Mouse (Mus musculus) CD4-positive, CD25-positive, alpha-beta regulatory T cell (primary cell): ENCODE data around the gene Msmp. TPM values are rescaled to one million over a fixed set of nuclear protein-coding genes. Genes with fewer than 3 reads are reported as not detected.

Source experiments
- polyA plus RNA-seq: library from polyadenylated mRNA; unstranded; fragments of 100-300 nt; shearing (Covaris generic); gene quantifications from one replicate; pipeline ENCODE4 v1.2.1, GENCODE M21; 2017

Msmp gene
- polyA plus RNA-seq, result 4.2 TPM

GRCm38 (mm10) chr4:43584444-43585416 is at the start of gene Msmp:
Gene Msmp, minus strand, starts transcription at chr4:43584494.

GRCm38 (mm10) chr4:43631046-43631955 is 47.0 kb upstream of the Msmp start, which contains the start of gene Npr2:
Gene Npr2, plus strand, starts transcription at chr4:43631935.

GRCm38 (mm10) chr4:43578376-43579204 is 5.7 kb downstream of the Msmp start, which contains the start of the genes Rgp1 and Gba2:
Gene Rgp1, plus strand, starts transcription at chr4:43578715.
Gene Gba2, minus strand, starts transcription at chr4:43578873.

GRCm38 (mm10) chr4:43561997-43562768 is 22.1 kb downstream of the Msmp start, which contains the start of the genes Creb3 and Tln1:
Gene Creb3, plus strand, starts transcription at chr4:43562332.
Gene Tln1, minus strand, starts transcription at chr4:43562691.

Other genes starting within 250 kb of the Msmp start
- gene Rusc2, start 202.5 kb downstream of the Msmp start, polyA plus RNA-seq, result 0.08 TPM
- not detected for gene Fam166b, start 155.4 kb downstream of the Msmp start, polyA plus RNA-seq
- 68.3 TPM for gene Tesk1, start 142.6 kb downstream of the Msmp start, polyA plus RNA-seq
- 60.0 TPM for gene Cd72, start 129.9 kb downstream of the Msmp start, polyA plus RNA-seq
- 155 TPM for gene Sit1, start 100.8 kb downstream of the Msmp start, polyA plus RNA-seq
- 90.4 TPM for gene Ccdc107, start 91.6 kb downstream of the Msmp start, polyA plus RNA-seq
- gene Arhgef39, start 84.8 kb downstream of the Msmp start, polyA plus RNA-seq, result 5.7 TPM
- gene Car9, start 77.5 kb downstream of the Msmp start, polyA plus RNA-seq, result 1.1 TPM
- gene Tpm2, start 60.7 kb downstream of the Msmp start, polyA plus RNA-seq, result not detected
- 82.0 TPM for gene Creb3, start 22.2 kb downstream of the Msmp start, polyA plus RNA-seq
- gene Tln1, start 21.8 kb downstream of the Msmp start, polyA plus RNA-seq, result 266 TPM
- gene Rgp1, start 5.8 kb downstream of the Msmp start, polyA plus RNA-seq, result 18.0 TPM
- gene Gba2, start 5.6 kb downstream of the Msmp start, polyA plus RNA-seq, result 51.7 TPM
- not detected for gene Npr2, start 47.4 kb upstream of the Msmp start, polyA plus RNA-seq
- gene Spag8, start 69.1 kb upstream of the Msmp start, polyA plus RNA-seq, result 0.39 TPM
- 73.0 TPM for gene Hint2, start 72.0 kb upstream of the Msmp start, polyA plus RNA-seq
- 2.1 TPM for gene Tmem8b, start 84.5 kb upstream of the Msmp start, polyA plus RNA-seq
- gene Fam221b, start 84.7 kb upstream of the Msmp start, polyA plus RNA-seq, result 1.2 TPM
- gene Olfr70, start 116.3 kb upstream of the Msmp start, polyA plus RNA-seq, result not detected
- not detected for gene Olfr71, start 125.8 kb upstream of the Msmp start, polyA plus RNA-seq
- gene Hrct1, start 142.7 kb upstream of the Msmp start, polyA plus RNA-seq, result not detected
- 0.11 TPM for gene Spaar, start 145.5 kb upstream of the Msmp start, polyA plus RNA-seq
- not detected for gene Olfr159, start 186.5 kb upstream of the Msmp start, polyA plus RNA-seq
- not detected for gene Olfr156, start 239.4 kb upstream of the Msmp start, polyA plus RNA-seq